Mouse (Mus musculus) yolk sac, embryonic 10.5 days (tissue): ENCODE results near the gene Fbxo9.
"Not testable (repeated sequence)": the region's sequence is repeated elsewhere in the genome, so short reads cannot be mapped to it uniquely, and the experiment has no call there.

Experiments
- DNase-seq: peaks from one replicate; pipeline ENCODE4 v3.0.0-alpha.2; 2017; ENCODE audit warnings: low spot score

Gene Fbxo9

DNA sequence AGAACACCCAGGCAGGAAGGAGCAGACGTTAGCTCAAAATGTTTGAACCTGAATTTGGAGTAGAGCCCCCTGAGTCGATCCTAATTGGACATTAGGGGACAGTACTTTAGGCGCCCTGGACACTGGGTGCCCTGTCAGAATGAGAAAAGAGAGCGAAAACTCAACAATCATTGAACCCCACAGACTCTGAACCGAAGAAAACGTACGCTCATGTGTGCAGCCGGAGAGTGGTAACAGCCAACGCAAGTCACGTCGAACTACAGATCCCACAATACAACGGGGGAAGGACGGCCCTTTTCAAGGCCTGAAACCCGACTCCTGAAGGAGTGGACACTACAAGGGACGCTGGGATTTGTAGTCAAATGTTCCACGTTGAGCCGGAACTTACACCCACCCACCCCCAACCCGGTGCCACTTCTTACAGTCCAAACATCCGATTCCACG, at the start of gene Fbxo9, which contains the start of gene Ick:
Fbxo9 (minus strand) TSS at position 270 of the 444 bp plus-strand sequence.
Ick (plus strand) TSS at position 397 of the 444 bp plus-strand sequence.
- DNase-seq = peak; percentile 93

DNA sequence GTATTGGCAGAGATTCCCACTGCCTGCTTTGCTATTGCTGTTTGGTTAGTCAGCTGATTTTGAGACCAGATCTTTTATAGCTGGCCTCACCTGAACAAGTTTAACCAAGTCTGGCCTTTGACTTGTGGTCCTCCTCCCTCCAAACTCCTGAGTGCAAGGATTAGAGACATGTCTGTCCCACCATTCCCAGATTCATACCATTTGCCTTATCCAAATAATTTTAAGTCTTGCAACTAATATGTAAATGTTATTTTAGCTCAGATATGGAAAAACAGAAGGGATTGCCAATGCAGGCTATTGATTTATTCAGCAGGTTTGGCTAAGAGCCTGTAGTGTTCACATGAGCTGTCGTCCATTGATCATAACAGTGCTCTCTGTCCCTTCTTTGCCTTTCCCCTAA, 48.4 kb upstream of the Fbxo9 start:
- DNase-seq = no peak

DNA sequence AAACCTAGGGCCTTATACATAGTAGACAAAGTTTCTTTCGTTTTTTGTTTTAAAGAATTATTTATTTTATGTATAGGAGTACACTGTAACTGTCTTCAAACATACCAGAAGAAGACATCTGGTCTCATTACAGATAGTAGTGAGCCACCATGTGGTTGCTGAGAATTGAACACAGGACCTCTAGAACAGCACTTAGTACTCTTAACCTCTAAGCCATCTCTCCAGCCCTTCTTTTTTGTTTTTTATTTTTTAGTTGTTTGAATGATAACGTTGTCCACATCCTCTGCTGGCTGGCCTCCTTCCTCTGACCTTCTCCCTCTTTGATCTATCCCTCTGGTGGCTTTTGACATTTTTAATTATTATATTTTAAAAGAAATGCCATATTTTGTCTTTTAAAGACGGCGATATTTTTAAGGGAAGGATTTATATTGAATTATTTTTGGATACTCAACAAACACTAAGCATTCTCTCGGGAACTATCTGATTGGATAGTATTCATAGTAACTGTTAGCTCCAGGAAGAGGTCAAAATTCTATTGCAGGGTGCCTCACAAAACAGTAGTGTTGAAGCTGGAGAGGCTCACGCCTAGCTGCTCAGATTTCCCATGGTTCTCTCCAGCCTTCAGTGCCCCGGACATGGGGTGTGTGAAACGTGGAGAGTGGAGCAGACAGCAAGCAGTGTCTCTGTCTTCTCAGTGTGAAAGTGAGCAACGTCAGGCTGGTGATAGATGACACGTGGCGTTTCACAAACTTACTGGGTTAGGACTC, 45.5 kb upstream of the Fbxo9 start:
- DNase-seq = no peak

GRCm38 (mm10) chr9:78149770-78150169, 40.9 kb upstream of the Fbxo9 start:
- DNase-seq = not testable (repeated sequence)

GRCm38 (mm10) chr9:78148149-78148548, 39.3 kb upstream of the Fbxo9 start:
- DNase-seq = no peak

- no peak for DNase-seq
These were observed 37.8 kb upstream of the Fbxo9 start for GRCm38 (mm10) chr9:78146627-78147026.

GRCm38 (mm10) chr9:78146099-78146498, 37.2 kb upstream of the Fbxo9 start:
- DNase-seq = no peak

DNA sequence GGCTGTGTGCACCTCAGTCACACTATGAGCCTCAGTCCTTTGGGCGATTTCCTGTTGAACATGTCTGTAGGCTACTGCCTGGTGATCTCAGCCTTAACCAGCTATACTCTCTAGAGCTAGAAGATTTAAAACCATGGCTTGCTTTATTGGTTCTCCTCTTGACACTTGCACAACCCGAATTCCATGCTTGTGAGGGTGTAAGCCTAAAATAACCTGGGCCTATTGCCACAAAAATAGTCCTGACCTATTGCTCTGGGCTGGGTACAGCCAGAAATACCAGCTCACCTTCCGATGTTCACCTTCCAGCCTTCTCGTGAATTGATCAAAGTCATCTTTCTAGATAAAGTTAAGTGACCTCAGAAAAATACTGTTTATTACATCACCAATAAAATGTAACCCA, 30.6 kb upstream of the Fbxo9 start:
- no peak for DNase-seq

DNA sequence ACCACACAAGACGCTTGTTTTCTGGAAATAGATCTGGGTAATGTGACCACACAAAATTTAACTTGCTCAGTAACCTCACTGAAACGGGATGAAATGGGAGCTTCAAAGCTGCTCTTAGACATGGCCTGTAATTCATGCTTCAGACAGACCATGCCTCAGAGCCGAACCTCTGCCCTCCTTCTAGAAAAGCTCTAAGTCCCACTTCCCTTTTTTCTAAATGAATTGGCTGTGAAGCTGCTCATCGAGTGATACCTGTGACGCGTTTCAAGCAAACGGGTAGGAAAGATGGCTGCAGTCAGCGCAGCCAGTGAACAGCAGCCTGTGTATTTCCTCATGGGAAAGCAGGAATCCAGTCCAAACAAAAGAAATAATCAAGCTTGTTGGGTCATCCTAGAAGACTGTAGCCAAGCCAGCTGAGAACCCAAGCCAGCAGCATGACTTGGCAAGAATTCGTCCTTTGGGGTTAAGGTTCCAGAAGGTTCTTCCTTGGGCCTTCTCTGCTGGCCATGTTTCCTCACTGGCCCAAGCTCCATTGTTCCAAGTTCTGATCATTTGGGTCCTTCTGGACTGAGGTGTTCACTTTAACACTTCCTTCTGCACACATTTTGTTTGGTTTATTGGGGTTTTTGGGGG, 29.3 kb upstream of the Fbxo9 start:
- no peak for DNase-seq

GRCm38 (mm10) chr9:78135658-78136057, 26.8 kb upstream of the Fbxo9 start:
- no peak for DNase-seq

DNA sequence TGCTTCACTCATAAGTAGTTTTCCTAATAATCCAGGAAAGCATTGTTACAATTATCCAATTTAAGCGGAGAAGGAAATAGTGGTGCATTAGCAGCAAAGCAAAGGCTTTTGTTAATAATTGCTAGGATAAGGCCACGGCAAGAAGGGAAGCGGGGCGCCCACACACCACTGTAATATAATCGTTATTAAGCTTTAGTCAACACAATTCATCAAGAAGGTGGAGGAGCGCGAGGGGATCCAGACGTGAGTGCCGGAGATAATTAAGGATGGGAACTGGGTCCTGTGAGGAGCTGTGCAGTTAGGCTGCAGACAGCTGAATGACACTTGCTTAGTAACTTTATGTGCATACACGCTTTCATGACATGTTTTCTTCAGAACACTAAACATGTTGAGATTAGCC, 17.8 kb upstream of the Fbxo9 start:
- no peak for DNase-seq

DNA sequence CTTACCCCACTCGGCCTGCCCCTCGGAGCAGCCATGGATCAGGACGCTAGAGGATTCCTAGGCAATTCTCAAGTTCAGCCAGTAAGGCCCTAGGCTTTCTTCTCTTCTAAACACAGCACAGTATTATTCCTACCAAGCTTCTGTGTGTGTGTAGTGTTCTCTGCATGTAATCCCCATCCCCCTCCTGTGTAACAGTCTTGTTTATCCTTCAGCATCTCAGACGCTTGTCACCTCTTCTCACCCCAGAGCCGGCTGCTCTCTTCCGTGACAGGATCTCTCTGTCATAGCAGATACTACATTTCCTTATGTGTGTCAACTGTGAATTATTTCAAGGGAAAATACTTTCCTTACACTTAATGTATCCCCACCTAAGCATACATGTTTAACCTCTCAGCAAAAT, 17.1 kb upstream of the Fbxo9 start:
- DNase-seq = no peak

DNA sequence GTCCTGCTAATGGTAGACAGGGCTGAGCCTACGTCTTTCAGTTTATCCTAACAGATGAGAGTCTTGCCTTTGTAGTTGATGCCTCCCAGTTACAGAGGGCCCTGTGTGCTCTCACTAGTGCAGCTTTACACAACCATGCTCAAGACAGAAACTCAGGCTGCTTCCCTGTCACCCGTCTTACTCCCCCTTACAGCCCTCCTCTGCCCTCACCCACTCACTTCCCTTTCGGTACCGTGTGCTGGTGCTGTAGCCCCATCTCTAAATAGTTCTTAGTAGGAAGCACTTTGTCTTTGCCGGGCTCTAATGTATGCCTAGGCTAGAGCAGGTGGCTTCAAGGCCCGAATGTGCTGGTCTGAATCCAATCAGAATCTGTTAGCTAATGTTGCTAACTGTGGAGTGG, 15.4 kb upstream of the Fbxo9 start:
- no peak for DNase-seq

- DNase-seq = no peak
These were observed 14.3 kb upstream of the Fbxo9 start for GRCm38 (mm10) chr9:78122939-78123712.

GRCm38 (mm10) chr9:78121985-78122384, 13.1 kb upstream of the Fbxo9 start:
- DNase-seq = no peak

GRCm38 (mm10) chr9:78121358-78121757, 12.5 kb upstream of the Fbxo9 start:
- DNase-seq = no peak

GRCm38 (mm10) chr9:78117690-78118089, 8.8 kb upstream of the Fbxo9 start:
- DNase-seq = peak; percentile 47

DNA sequence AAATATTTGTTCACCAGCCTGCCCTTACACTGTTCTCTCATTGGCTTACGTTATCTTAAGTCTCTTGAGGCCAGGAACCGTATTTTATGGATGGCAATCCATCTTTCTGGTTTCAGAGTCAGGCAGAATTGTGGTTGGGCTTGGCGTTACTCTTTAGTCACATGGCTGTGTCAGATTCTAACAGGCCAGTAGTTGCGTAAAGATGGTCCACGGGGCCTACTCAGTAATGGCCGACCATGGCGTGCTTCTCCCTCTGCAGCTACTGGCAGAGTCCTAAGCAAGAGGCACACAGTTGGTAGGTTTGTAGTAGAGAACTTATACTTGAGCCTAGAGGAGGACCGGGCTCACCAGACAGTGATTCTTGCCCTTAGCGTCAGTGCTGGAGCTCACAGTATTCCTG, 6.9 kb upstream of the Fbxo9 start:
- no peak for DNase-seq

- DNase-seq = no peak
These were observed 4.6 kb upstream of the Fbxo9 start for GRCm38 (mm10) chr9:78113538-78113885.

DNA sequence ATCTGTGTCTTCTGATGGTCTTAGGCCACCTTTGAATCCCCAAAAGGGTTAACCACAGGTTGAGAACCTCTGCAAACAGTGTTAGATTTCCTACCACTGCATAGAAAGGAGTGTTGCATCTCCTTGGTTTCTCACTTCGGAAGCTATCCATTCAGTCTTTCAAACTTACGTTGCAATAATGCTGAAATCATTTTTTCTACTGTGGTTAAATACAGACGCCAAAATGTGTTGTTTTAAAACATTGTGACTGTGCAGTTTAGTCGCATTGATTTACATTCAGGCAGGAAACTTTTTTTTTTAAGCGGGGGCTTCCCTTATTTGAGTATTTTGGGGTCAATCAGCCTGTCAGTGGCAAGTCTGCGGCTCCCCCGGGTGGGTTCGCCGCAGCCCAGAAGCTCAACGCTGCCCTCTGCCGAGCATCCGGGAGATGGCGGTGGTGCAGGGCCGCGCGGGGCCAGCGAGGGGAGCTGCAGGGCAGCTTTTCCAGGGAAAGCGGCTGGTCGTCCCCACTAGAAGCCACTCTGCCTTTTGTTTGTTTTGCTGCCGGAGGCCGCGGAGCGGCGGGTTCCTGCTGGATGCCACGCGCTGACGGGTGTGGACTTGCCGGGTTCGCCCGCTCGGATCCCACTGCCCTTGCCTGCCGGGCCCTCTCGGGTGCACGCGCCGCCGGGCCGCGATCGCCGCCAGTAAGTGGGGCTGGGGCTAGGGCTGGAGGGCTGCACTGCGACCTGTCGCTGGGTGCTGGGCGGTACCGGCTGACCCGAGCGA, 4.1 kb upstream of the Fbxo9 start:
- DNase-seq = peak; percentile 89

DNA sequence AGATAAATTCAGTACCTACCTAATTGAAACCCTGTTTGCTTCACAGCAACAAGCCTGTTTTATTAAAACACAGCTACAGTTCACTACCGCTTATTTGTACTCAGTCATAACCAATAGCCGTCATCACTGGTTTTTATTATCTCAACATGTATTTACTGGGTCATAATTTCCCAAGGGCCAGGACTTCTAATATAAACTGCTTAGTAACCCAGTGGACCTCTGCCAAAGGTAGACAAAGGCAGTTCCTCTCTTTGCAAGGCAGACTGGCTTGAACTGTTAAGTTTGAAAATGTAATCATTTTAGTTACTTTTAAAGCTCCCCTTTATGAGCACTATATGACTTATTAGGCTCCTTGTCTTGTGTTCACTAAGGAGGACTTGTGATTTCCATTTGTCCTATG, 2.6 kb upstream of the Fbxo9 start:
- no peak for DNase-seq

GRCm38 (mm10) chr9:78109656-78110055, 791 bp upstream of the Fbxo9 start:
- DNase-seq = no peak
